Mouse (Mus musculus) c-Kit-positive CD71-positive TER-119-negative erythroid progenitor cells, embryonic 14.5 days (primary cell): ENCODE measurements around the gene Ppp6r3.

ENCODE experiments used
- DNase-seq: peaks from one replicate; pipeline ENCODE4 v3.0.0-alpha.2; 2013; ENCODE audit warnings: low read depth

Gene Ppp6r3

GRCm38 (mm10) chr19:3431066-3431465 lies 144.5 kb downstream of the Ppp6r3 start:
- DNase-seq, result no peak

- DNase-seq, result no peak
Measured at GRCm38 (mm10) chr19:3429156-3429816, 146.3 kb downstream of the Ppp6r3 start.

- DNase-seq, result no peak
Measured at GRCm38 (mm10) chr19:3428057-3428830, 147.3 kb downstream of the Ppp6r3 start.

GRCm38 (mm10) chr19:3424214-3424613 lies 151.3 kb downstream of the Ppp6r3 start:
- DNase-seq, result no peak

- DNase-seq, result no peak
Measured at GRCm38 (mm10) chr19:3422981-3423380, 152.6 kb downstream of the Ppp6r3 start.

GRCm38 (mm10) chr19:3422488-3422887 lies 153.1 kb downstream of the Ppp6r3 start:
- no peak for DNase-seq

- no peak for DNase-seq
Measured at GRCm38 (mm10) chr19:3419251-3419650, 156.3 kb downstream of the Ppp6r3 start.

- no peak for DNase-seq
Measured at GRCm38 (mm10) chr19:3414268-3414733, 161.2 kb downstream of the Ppp6r3 start, which contains the start of gene Gal. Gal (minus strand) TSS chr19:3414544.

- no peak for DNase-seq
Measured at GRCm38 (mm10) chr19:3405531-3406281, 169.8 kb downstream of the Ppp6r3 start.
